Mouse (Mus musculus) kidney, postnatal 4 days (tissue): ENCODE data around the gene Iffo2.
A peak's percentile ranks its signal among the peaks of the same experiment; 100 is the strongest.
"Not testable (repeated sequence)": the region's sequence is repeated elsewhere in the genome, so short reads cannot be mapped to it uniquely, and the experiment has no call there.

Experiments used
- DNase-seq, 2 experiments: peaks; one replicate each; pipeline ENCODE4 v3.0.0; 2021; ENCODE audit warnings: mixed read lengths in 2 of 2

Iffo2 gene

DNA sequence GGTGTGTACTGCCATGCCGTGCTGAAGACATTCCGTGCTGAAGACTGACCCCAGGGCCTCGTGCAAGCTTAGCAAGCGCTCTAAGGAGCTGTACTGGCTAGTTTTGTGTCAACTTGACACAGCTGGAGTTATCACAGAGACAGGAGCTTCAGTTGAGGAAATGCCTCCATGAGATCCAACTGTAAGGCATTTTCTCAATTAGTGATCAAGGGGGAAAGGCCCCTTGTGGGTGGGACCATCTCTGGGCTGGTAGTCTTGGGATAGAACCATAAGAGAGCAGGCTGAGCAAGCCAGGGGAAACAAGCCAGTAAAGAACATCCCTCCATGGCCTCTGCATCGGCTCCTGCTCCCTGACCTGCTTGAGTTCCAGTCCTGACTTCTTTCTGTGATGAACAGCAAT lies at the start of gene Iffo2:
Gene Iffo2 (plus strand): TSS at position 301 of the 400 bp plus-strand sequence.
- not testable (repeated sequence) for DNase-seq

DNA sequence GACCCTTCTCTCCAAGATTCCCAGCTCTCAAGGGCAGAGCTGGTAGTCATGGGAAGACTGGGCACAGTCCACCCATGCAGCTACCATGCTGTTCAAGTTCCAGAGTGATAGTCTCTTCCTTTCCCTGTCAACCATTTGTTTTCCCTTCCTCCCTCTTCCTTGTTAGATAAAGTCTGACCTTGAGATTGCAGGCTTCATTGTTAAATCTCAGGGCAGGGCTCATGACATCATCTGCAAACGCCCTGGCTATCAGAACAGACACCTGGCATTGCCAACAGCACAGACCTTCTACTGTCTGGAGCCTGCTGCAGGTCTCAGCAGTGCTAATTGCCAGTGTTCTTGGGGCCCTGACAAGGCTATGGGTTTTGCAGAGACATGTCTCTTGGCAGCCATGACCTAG lies 48.9 kb upstream of the Iffo2 start:
- no peak for DNase-seq

DNA sequence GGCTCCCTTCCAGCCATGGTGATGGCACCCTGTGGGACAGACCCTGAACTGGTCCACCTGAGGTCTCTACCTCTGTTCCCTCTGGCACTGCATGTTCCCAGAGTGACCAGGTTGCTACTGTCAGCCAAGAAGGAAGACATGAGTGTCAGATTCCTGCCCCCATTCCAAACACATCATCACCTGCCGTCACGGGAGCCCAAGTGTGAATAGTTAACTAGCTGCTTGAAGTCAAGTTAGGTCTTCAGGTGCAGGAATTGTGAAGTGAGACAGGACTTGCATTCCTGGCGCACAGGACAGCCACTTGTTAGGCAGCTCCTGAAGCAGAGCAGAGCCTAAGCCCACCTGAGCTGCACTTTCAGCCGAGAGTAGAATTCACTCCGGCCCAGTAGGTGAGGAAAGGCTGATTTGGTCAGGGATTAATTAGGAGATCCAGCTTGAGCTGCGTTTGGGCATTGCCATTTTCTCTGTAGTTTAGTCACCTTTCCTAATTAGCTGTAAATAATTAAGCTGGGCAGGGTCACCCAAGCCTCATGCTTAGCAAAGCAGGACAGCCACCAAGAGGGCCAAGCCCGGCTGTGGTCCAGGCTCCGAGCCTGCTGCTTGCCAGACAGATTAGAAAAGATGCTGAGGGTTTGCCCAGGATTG lies 46.8 kb upstream of the Iffo2 start:
- peak; percentile 47 to 66 for DNase-seq

DNA sequence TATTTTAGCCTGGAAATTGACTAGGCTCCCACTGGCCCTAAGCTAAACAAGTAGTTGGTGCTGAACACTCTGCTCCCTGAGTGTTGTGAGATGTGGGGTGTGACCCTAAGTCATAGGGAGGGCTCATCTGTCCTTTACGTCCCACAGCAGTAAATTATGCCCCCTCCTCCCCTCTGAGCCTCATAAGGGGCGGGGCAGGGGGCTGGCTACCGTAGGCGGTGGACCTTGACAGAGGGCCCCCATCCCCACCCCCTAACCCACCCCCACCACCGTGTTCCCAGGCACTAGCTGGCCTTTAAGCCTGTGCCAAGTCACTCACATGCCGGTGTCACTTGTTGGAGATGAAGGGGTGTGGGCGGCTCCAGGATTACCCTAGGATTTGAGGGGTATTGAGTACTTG lies 45.9 kb upstream of the Iffo2 start:
- peak; percentile 43 to 51 for DNase-seq

DNA sequence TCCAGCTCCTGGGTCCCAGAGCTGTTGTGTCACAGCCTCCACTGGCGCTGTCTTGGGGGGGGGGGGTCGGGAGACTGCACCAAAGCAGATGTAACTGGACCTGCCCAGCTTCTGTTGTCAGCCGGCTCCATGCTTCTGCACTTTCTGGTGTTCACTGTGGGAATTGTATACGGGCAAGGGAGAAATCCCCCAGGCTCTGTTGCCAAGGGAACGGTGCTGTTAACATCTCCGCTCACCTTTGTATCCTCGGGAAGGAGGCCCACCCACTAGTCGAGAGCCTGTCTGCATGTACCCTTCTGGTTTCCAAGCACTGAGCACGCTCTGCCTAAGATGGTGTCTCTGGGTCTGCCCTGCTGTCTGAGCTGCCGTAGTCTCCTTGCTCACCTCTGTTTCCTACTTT lies 43.3 kb upstream of the Iffo2 start:
- peak in 1 of 2 experiments; percentile 37 for DNase-seq

DNA sequence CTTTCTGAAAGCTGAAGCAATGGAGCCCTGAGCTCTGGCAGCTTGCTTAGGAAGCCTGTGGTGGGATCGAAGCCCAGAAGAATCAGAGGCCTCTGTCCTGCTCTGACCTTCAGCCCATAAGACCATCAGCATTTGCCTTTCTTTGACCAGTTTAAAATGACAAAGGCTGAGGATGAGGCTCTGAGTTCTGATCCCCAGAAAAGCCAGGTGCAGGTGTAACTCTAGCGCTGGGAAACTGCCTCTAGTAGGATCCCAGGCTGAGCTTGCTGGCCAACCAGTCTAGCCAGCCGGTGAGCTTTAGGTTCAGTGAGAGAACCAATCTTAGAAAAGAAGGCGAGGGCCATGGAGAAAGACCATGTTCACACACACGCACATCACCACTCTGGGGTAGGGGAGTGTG lies 42.0 kb upstream of the Iffo2 start:
- no peak for DNase-seq

DNA sequence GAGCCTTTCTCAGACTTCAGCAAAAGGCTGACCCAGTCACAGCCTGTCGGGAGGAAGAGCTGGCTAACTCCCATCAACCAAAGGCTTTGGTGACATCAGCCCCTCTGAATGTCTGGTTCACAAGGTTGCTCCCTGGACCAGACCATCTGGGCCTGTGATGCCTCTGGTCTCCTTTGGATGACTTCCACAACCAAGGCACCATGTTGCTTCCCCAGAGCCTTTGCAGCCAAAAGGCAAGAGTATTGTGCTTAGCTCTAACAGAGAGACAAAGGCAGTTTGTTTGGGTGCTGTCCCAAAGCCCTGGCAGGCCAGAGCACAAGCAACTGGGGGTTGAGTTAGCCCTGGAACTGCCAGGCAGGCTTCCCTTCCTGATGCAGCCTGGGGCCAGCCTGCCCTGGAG lies 40.4 kb upstream of the Iffo2 start:
- no peak for DNase-seq

DNA sequence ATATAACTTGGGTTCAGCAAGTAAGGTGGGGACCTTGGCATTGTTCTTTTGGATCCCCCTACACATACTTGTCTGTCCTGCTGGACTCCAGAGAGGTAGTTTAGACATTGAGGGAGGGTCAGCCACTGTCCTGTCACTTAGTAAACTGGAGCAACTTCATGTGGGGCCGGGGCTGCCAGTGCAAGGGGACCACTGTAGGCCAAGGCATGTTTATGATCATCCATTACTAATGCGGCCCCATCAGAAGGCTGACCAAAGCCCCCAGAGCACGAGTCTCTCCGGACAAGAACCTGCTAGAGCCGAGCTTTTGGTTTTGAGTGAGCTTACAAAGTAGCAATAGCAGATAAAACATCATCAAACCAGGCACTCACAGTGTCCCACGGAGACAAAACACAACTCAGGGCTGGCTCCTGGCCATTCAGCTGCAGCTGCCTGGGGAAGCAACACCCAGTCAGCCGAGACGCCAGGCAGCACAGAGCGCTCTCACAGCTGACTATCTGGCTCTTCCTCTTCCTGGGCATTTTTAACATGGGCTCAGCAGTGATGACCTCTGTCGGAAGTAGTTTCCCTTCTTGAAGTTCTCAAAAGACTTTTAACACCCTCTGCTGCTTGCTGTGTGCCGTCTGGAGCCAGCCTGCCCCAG lies 39.8 kb upstream of the Iffo2 start:
- no peak for DNase-seq

DNA sequence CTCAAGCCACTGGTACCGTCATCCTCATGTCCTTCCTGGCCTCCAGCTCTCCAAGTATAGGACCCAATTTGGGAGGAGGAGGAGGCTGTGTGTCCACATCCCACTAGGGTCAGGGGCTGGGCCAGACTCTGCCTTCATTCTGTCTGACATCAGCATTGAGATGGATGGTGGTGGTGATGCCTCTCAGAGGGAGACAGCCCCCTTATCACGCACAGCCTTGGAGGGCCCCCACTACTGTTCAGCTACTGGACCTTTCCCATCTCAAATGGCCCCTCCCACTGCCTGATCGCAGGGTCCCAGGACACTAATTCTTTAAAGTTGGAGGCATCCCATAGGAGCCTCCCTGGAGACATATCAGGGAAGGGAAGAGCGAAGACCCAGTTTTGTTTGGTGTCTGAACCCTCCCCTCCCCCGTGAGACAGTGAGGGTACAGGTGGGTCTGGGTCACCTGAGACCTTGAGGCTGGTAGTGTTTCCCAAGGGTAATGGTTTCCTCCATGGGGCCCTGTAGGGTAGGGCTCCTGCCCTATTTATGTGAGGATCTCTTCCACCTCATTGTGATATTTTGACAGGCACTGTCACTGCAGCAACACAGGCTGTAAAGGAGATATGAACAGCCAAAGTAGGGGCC lies 38.7 kb upstream of the Iffo2 start:
- no peak for DNase-seq

DNA sequence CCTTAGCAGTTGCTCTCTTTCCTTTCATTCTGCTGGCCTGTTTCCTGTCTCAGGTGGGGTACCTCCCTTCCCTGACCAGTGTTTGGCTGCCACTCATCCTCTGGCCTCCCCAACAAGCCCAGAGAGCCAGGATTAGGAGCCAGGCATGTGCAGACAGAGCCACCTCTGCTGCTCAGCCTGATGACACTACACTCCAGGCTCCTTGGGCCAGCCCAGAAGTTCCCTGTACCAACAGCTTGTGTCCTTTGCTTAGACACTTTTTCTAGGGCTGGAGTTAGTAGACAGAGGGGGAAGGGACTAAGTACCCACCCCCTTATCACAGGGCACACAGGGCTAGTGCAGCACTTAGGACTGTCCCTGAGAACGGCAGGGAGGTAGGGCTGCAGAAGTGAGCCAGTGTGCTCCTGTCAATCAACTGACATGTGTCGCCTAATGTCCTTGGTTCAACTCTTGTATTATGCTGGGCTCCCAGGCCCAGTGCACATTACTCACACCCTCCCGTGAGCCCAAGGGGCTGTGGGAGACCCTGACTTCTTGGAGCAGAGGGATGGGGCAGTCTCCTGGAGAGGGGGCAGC lies 38.0 kb upstream of the Iffo2 start:
- no peak for DNase-seq

DNA sequence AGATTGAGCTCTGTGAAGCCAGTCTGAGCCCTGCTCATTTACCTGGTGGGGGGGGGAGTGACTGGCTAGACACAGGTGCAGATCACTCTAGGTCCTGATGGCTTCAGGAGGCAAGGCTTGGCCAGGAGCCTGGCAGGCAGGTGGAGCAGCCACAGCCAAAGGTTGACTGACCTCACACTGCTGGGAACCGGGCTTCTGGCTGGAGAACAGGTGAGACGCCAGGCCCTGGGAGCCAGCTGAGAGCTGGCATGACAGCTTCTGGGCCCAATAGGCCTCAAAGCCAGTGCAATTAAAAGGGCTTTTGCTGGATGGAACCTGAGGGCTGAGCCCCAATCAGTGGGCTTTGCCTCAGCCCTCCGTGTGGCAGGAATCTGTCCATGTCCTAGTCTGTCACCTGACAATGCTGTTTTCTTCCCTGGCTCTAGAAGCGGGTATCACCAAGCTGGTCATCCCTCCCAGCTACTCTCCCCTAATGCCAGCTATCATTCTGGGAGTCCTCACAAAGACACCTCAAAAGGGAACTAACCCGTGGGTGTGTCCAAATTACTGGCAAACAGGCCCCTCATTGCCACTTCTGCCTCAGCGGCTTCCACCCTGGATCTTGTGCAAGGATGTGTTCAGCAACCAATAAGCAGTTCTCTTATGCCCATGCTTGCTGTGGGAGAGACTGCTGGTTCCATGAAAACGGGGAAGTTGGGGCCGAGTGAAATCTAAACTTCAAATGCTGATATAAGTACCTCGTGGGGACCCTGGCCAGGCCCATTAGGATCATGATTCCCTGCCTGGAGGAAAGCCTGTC lies 36.9 kb upstream of the Iffo2 start:
- peak in 1 of 2 experiments; percentile 48 for DNase-seq

DNA sequence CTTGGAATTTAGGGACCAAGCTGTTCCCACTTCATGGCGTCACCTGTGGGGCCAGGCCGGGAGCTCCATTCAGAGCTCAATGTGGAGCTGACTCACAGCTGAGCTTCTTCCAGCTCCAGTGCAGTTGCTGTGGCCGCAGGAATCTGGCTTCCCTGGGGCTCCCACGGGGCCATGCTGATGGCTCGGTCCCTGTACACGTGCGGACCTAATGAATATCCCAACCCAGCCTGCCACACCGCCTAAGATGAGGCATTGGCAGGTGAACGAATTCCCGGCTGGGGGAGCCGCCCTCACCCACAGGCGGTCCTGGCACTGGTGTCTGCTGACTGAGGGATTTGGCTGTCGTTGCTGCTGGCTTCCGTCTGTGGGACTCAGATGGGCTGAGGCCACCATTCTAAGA lies 29.5 kb upstream of the Iffo2 start:
- no peak for DNase-seq

DNA sequence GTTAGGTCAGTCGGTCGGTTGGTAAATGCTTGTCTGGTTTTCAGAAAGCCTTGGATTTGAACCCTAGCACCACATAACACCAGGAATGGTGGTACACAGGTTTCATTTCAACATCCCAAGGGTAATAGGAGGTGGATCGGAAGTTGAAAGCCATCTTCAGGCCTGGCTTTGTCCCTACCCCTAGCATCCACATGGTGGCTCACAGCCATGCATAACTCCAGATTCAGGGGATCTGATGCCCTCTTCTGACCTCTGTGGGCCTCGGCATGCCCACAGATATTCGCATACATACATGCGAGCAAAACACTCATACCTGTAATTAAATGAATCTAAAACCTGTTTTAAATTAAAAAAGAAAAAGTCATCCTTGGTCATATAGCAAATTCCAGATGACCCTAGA lies 28.6 kb upstream of the Iffo2 start:
- no peak for DNase-seq

DNA sequence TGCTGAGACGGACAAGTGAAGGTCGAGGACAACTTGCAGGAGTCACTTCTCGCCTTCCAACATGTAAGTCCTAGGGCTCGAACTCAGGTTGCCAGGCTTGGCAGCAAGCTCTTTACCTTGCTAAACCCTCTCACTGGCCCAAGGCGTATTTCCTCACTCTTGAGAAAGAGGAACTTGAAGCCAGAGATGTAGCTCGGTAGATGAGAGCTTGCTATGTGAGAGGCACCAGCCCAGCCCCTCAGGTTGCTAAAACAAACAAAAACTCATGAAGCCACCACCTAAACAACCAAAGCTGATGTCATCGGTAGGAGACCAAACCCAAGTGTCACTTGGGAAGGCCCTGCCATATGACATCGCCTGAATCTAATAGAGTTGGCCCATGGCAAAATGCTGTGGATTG lies 26.4 kb upstream of the Iffo2 start:
- no peak for DNase-seq

DNA sequence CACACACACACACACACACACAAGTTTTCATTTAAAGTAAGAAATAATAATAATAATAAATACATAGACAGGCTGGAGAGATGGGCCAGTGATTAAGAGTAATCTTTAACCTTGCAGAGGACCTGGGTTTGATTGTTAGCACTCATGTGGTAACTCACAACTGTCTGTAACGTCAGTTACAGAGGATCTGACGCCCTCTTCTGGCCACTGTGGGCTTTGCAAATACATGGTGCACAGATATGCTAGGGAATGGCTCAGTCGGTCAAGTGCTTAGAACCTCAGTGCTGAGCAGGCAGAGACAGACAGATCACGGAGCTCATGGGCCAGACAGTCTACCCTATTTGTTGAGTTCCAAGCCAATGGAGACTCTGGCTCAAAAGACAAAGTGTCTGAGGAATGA lies 24.6 kb upstream of the Iffo2 start:
- DNase-seq, result no peak

DNA sequence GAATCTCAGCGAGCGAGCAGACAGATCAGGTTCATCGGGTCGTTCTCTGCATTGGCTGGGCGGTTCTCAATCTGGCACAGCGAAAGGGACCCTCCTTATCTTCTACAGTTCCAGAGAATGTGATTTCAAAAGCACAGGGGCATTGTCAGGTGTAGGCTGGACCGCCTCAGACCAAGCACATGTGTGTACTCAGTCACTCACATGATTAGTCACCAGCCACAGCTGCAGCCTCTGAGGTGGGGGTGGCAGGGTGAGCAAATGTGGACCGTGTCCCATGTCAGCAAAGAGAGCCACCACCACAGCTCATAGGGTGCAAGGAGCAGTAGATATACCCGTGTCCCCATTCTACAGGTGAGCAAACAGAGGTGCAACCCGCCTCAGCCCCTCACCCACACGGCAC lies 23.6 kb upstream of the Iffo2 start:
- no peak for DNase-seq

DNA sequence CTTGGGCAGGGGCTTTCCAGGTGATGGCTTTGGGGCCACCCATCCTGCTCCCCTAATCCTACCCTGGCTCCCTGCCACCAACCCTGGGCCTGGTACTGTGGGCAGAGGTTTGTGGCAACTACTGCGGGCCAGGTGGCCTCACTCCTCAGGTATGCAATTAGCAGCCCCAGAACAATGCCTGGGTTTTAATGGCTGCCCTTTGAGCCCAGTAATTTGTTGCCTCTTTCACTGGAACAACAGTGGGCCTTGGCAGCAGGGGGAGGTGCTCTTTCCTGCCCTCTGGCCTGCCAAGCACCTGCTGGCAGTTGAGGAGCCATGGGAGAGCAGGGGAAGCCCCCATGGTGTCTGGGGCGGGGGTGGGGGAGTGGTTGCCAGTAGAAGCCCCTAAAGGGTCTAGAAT lies 21.3 kb upstream of the Iffo2 start:
- peak in 1 of 2 experiments; percentile 50 for DNase-seq

DNA sequence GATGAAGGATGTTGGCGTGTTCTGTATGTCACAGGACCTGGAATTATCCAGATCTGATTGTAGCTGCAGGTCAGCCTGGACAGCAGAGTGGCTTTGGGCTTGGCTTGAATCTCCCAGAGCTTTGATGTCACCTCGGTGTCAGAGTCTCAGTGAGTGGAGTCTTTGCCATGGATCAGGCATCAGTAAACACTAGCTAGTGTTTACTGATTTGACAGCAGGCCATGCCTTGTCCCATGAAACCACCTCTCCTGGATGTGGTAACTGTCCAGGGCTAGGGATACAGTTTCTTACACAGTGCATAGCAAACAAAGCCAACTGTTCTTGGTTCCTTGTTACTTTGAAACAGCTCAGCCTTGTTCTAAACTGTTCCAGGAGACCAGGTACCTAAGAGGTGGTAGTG lies 18.8 kb upstream of the Iffo2 start:
- no peak for DNase-seq

DNA sequence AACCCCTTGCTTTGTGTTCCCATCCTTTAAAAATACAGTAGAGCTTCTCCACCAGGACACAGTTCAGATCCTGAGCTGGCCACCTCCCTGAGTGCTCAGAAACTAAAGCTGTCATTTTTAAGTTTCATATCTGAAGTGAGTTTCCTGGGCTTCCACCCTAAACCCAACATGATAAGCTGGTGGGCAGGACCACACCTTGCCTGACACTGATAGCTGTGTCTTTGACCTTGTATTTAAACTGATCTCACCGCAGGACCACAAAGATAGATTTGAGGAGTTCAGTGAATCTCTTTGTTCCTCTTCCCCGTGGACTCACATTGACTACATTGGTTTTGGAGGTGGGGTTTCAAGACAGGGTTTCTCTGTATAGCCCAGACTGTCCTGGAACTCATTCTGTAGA lies 17.4 kb upstream of the Iffo2 start:
- DNase-seq, result no peak

DNA sequence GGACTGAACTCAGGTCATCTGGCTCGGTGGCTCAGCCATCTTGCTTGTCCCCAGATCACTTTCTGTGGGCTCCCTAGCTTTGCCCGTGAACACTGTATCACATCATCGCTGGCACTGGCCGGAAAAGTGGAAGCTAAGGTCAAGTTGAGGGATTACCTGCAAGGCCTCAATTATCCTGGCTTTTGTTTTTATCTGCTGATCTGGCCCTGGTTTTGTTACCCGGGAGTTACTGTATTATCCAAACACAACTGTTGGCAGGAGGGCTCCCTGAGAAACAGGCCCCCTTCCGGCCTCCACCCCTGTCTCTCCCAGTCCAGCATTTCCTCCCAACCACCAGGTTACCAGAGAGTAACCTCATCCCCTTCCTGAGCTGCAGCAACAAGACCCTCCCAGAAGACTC lies 11.1 kb upstream of the Iffo2 start:
- no peak for DNase-seq

DNA sequence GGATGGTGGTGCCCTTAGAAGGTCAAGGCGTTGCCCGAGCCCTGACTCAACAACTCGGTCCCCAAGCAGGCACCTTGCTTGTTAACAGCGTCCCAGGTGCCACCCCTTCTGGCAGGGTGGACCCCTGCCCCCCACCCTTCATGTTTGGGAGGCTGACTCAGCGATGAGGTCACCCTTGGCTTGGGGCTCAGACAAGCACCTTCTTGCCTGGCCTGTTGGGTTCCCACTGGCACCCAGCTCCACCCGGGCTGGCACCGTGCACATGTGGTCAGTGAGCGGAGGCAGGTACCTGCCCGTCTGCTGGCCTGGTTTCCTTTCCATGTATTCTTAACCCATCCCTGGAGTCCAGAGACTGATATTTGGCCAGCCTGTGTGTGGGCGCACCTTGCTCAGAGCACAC lies 8.4 kb upstream of the Iffo2 start:
- no peak for DNase-seq

DNA sequence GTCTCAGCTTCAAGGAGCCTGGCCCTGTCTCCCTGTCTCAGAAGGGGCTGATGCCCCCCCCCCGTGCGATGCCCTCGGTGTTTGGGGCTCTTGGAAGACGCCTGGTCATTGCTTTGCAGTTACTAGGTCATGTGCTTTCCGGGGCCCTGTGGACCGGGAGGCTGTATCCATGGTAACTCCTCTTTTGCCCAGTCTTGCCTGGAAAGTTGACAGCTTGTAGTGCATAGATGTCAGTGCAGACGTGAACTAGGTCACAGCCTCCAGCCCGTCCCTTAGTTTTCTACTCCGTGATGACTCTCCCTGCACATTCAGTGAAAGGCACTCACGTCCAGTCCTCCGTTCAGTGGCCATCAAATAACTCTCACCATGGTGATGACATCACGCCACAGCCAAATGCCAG lies 3.9 kb upstream of the Iffo2 start:
- no peak for DNase-seq

DNA sequence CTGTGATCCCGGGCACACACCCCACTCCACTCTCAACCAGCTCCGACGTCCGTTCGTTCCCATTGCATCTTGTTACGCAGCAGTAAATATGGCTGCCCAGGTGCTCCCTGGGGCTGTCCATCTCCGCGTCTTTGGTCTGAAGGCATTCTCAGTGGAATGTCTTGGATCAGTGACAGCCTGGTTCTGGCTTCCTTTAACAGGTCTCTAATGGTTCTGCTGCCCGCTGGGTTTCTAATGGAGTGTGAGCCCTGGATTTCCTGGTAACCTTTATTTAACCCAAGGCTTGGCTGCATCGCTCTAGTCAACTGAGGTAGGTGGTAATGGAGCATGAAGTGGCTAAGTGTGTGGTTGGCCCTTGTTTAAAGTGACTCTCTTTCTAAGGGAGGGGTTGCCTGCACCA lies 1.7 kb downstream of the Iffo2 start:
- DNase-seq, result peak; percentile 8 to 27
